Mouse (Mus musculus) liver, postnatal 0 days (tissue): ENCODE measurements around the gene Vmn1r214.

ENCODE experiments used
- CTCF ChIP-seq: sonication (generic); IDR thresholded peaks from 2 replicates; pipeline ENCODE4 v1.5.1; 2016; ENCODE audit warnings: antibody characterized with exemption, low read depth
- EP300 ChIP-seq: IDR thresholded peaks from 2 replicates; pipeline ENCODE4 v1.6.1; 2016; ENCODE audit warnings: antibody characterized with exemption, low read depth, mild to moderate bottlenecking

DNA sequence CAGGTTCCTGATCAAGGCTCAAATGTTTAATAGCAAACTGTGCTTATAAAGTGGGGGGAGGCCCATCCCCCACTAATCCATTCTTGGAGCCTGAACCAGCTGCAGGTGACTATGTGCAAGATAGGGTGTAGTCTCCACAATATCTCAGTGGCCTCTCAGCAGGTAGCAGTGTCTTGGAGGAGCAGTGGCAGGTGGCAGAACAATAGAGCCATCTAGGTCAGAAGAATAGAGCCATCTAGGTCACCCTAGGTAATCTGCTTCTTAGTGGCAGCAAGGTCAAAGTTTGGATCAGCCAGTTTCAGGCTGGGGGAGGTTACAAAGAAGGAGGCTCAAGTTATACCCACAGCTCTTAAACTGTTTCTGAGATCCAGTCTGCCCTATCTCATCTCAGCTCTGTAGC is 5.4 kb upstream of the Vmn1r214 start:
- no peak for TF ChIP-seq EP300
- TF ChIP-seq CTCF: no peak
